Mouse (Mus musculus) liver, embryonic 14.5 days (tissue): ENCODE measurements around the gene Tinf2. TPM values are rescaled to one million over a fixed set of nuclear protein-coding genes. Genes with fewer than 3 reads are reported as not detected.

Experiments
- ATAC-seq: fragments of 200-750 bp; cut with Nextera tagmentation; 2 replicates; pipeline ENCODE4 v1.8.0; 2017; ENCODE audit warnings: moderate number of reproducible peaks, mild to moderate bottlenecking, moderate library complexity; ENCODE audit not compliant: insufficient read depth
- DNase-seq, 3 experiments: peaks; one replicate each; pipeline ENCODE4 v3.0.0-alpha.2; 2012 to 2013; ENCODE audit warnings: low read depth in 3 of 3, low spot score in 3 of 3
- H3K27ac ChIP-seq: fragments of 300-500 bp; sonication (generic); 2 replicates; pipeline ENCODE4 v1.5.1; 2014; ENCODE audit warnings: moderate library complexity, mild to moderate bottlenecking, control low read depth, inconsistent platforms
- H3K27me3 ChIP-seq: fragments of 300-500 bp; sonication (generic); 2 replicates; pipeline ENCODE4 v1.6.1; 2014; ENCODE audit warnings: mild to moderate bottlenecking, low read length, moderate library complexity; ENCODE audit not compliant: control insufficient read depth, insufficient read depth
- H3K36me3 ChIP-seq: fragments of 300-500 bp; sonication (generic); replicated peaks from 2 replicates; pipeline ENCODE4 v1.6.1; 2014; ENCODE audit warnings: low read depth; ENCODE audit not compliant: control insufficient read depth, insufficient read depth
- H3K4me1 ChIP-seq, 2 experiments: fragments of 200-500 bp in 1 of 2; fragments of 300-500 bp in 1 of 2; sonication (generic) in 1 of 2; replicated peaks; 2 replicates each; pipeline ENCODE4 v1.6.1; 2012 to 2014; ENCODE audit warnings: antibody characterized with exemption in 1 of 2, inconsistent platforms in 1 of 2, low read length in 1 of 2; ENCODE audit not compliant: control insufficient read depth in 2 of 2, insufficient read depth in 2 of 2
- H3K4me2 ChIP-seq: fragments of 300-500 bp; sonication (generic); 2 replicates; pipeline ENCODE4 v1.6.1; 2014; ENCODE audit warnings: low read depth, mild to moderate bottlenecking, control low read depth, moderate library complexity
- H3K4me3 ChIP-seq, 2 experiments: fragments of 200-500 bp in 1 of 2; fragments of 300-500 bp in 1 of 2; sonication (generic) in 1 of 2; 2 replicates each; pipeline ENCODE4 v1.5.1; 2012 to 2014; ENCODE audit warnings: low read depth in 2 of 2, low read length in 2 of 2, mild to moderate bottlenecking in 2 of 2, control low read depth in 1 of 2, inconsistent platforms in 1 of 2, moderate library complexity in 1 of 2; ENCODE audit not compliant: insufficient read depth in 1 of 2
- H3K9ac ChIP-seq: fragments of 300-500 bp; sonication (generic); replicated peaks from 2 replicates; pipeline ENCODE4 v1.6.1; 2014; ENCODE audit warnings: mild to moderate bottlenecking, control low read depth, moderate library complexity
- H3K9me3 ChIP-seq: fragments of 300-500 bp; sonication (generic); 2 replicates; pipeline ENCODE4 v1.6.1; 2016; ENCODE audit warnings: low read length, mixed read lengths; ENCODE audit not compliant: control insufficient read depth
- CTCF ChIP-seq: IDR thresholded peaks from 2 replicates; pipeline ENCODE4 v1.5.1; 2016; ENCODE audit warnings: antibody characterized with exemption, low read depth, control low read depth
- EP300 ChIP-seq: IDR thresholded peaks from 2 replicates; pipeline ENCODE4 v1.6.1; 2016; ENCODE audit warnings: antibody characterized with exemption, low read depth
- WGBS: fragments of 180-500 bp; shearing (Covaris S2); extraction: QIAGEN DNeasy Blood & Tissue Kit; methylation state at CpG from one replicate; pipeline ENCODE4 v1.1.7; 2014; ENCODE audit not compliant: insufficient replicate concordance; 5-methylcytosine and 5-hydroxymethylcytosine counted together
- polyA plus RNA-seq, 2 experiments: library from polyadenylated mRNA; depleted of rRNA in 1 of 2; stranded (reverse) in 1 of 2; unstranded in 1 of 2; fragments of >200 nt; fragmentation: Nextera tagmentation in 1 of 2; extraction: Ambion mirVana in 1 of 2; gene quantifications; 2 replicates each; pipeline versions ENCODE4 v1.2.1 to v1.2.3; 2012 to 2014

Tinf2 gene
- polyA plus RNA-seq, 2 experiments: 16.6 to 19.0 TPM

DNA sequence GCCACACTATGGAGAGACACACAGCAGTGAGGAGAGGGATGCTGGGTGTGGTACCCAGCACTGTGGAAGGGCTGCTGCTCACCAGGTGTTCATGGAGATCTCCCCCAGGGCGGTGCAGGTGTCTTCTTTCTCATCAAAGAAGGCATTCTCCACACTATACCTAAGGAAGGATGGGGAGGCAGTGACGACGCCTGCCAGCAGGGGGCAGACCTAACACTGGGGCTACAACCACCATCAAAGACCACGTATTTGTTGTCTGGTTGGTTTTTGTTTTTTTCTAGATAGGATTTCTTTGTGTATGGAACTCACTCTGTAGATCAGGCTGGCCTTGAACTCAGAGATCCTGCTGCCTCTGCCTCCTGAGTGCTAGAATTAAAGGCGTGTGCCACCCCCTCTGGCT, 52.3 kb downstream of the Tinf2 start:
- no peak overlapping the region for H3K27ac ChIP-seq
- peaks cover 0 to 3% of the 10 kb centered on the region in 2 experiments; a peak in 1 of 4 replicates for H3K4me1 ChIP-seq
- peak; percentile 96 for TF ChIP-seq CTCF
- TF ChIP-seq EP300: no peak
- no peaks in the 10 kb centered on the region for H3K9me3 ChIP-seq
- no peak; the same call in 1 of the 2 replicates for ATAC-seq
- DNase-seq: no peak
- no peaks in the 10 kb centered on the region for H3K27me3 ChIP-seq
- H3K36me3 ChIP-seq: peaks cover 35% of the 10 kb centered on the region
- 30% methylated on average over 5 of the region's 5 CpGs for WGBS
- H3K9ac ChIP-seq: no peak overlapping the region
- no peak overlapping the region for H3K4me2 ChIP-seq
- no peak overlapping the region for H3K4me3 ChIP-seq

DNA sequence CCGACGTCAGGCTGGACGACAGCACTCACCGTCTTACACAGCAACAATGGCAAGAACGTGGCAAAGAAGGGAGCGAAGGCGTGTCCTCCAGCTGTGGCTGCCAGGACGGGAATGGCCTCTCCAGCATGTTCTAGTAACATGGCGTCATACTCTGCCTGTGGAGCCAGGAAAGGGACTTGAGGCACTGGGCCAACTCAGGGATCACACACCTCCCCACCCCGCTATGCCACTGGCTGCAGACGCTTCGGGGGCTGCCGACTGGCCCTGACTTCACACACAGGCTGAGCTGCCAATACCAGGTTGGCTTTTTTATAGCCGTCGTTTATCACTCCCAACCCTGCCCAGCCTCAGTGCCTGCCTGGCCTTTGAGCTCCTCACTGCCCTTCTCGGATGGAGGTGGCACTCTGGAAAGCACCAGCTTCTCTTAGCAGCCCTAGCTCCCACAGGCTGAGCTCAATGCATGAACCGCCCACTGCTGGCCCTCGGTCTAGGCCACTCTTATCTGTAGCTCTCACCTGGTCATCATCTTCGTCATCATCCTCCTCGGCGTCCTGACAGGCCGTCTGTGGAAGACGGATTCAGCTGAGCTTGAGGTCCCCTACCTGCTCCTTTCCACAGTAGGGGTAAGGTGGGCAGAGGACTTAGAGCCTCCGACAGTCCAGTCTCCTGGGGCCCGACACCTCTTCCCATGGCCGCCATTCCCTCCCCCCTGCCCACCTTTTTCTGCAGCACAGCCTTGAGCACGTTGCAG, 53.4 kb downstream of the Tinf2 start:
- peaks cover 35% of the 10 kb centered on the region for H3K36me3 ChIP-seq
- no peak overlapping the region for H3K9ac ChIP-seq
- WGBS: 72% methylated on average over 27 of the region's 27 CpGs

More for the DNA sequence above, 53.4 kb downstream of the Tinf2 start:
- Histone ChIP-seq H3K27me3 (no peaks in the 10 kb centered on the region), H3K4me1 (peaks cover 0 to 3% of the 10 kb centered on the region in 2 experiments; a peak in 1 of 4 replicates), H3K9me3 (no peaks in the 10 kb centered on the region), H3K4me3 (no peak overlapping the region), H3K27ac (no peak overlapping the region), H3K4me2 (no peak overlapping the region)
- TF ChIP-seq EP300 (no peak), CTCF (no peak)
- no peak for DNase-seq
- peak; percentile 39; the same call in 1 of the 2 replicates for ATAC-seq

Other genes starting within 250 kb of the Tinf2 start
Only the 30 nearest of the 35 such genes appear.
- gene Cpne6, start 171.4 kb downstream of the Tinf2 start, polyA plus RNA-seq (2012; rRNA removed): 0.05 and 0.06 TPM in 2 replicates
- gene Cpne6, start 171.4 kb downstream of the Tinf2 start, polyA plus RNA-seq (2014; fragmentation: Nextera tagmentation; extraction: Ambion mirVana): not detected in 2 replicates
- not detected in 2 replicates for gene Nrl, start 156.8 kb downstream of the Tinf2 start, polyA plus RNA-seq (2012; rRNA removed)
- gene Nrl, start 156.8 kb downstream of the Tinf2 start, polyA plus RNA-seq (2014; fragmentation: Nextera tagmentation; extraction: Ambion mirVana): not detected in 2 replicates
- 19.6 and 21.9 TPM in 2 replicates for gene Pck2, start 141.6 kb downstream of the Tinf2 start, polyA plus RNA-seq (2012; rRNA removed)
- 15.6 and 20.6 TPM in 2 replicates for gene Pck2, start 141.6 kb downstream of the Tinf2 start, polyA plus RNA-seq (2014; fragmentation: Nextera tagmentation; extraction: Ambion mirVana)
- gene Dcaf11, start 121.8 kb downstream of the Tinf2 start, polyA plus RNA-seq (2012; rRNA removed): 25.4 and 30.9 TPM in 2 replicates
- 47.5 and 51.2 TPM in 2 replicates for gene Dcaf11, start 121.8 kb downstream of the Tinf2 start, polyA plus RNA-seq (2014; fragmentation: Nextera tagmentation; extraction: Ambion mirVana)
- 0.95 and 1.3 TPM in 2 replicates for gene A730061H03Rik, start 121.4 kb downstream of the Tinf2 start, polyA plus RNA-seq (2012; rRNA removed)
- gene A730061H03Rik, start 121.4 kb downstream of the Tinf2 start, polyA plus RNA-seq (2014; fragmentation: Nextera tagmentation; extraction: Ambion mirVana): 1.8 and 2.1 TPM in 2 replicates
- 0.19 and 0.38 TPM in 2 replicates for gene Fitm1, start 106.2 kb downstream of the Tinf2 start, polyA plus RNA-seq (2012; rRNA removed)
- 0.37 and 0.58 TPM in 2 replicates for gene Fitm1, start 106.2 kb downstream of the Tinf2 start, polyA plus RNA-seq (2014; fragmentation: Nextera tagmentation; extraction: Ambion mirVana)
- gene Psme1, start 103.7 kb downstream of the Tinf2 start, polyA plus RNA-seq (2012; rRNA removed): 32.0 and 51.1 TPM in 2 replicates
- 99.9 and 103 TPM in 2 replicates for gene Psme1, start 103.7 kb downstream of the Tinf2 start, polyA plus RNA-seq (2014; fragmentation: Nextera tagmentation; extraction: Ambion mirVana)
- gene Emc9, start 96.5 kb downstream of the Tinf2 start, polyA plus RNA-seq (2012; rRNA removed): 19.2 and 20.3 TPM in 2 replicates
- gene Emc9, start 96.5 kb downstream of the Tinf2 start, polyA plus RNA-seq (2014; fragmentation: Nextera tagmentation; extraction: Ambion mirVana): 32.8 and 33.0 TPM in 2 replicates
- gene Psme2, start 90.7 kb downstream of the Tinf2 start, polyA plus RNA-seq (2012; rRNA removed): 36.2 and 56.0 TPM in 2 replicates
- gene Psme2, start 90.7 kb downstream of the Tinf2 start, polyA plus RNA-seq (2014; fragmentation: Nextera tagmentation; extraction: Ambion mirVana): 181 and 190 TPM in 2 replicates
- 6.2 and 6.5 TPM in 2 replicates for gene Rnf31, start 90.1 kb downstream of the Tinf2 start, polyA plus RNA-seq (2012; rRNA removed)
- 6.6 and 7.6 TPM in 2 replicates for gene Rnf31, start 90.1 kb downstream of the Tinf2 start, polyA plus RNA-seq (2014; fragmentation: Nextera tagmentation; extraction: Ambion mirVana)
- 13.5 and 15.1 TPM in 2 replicates for gene Irf9, start 78.2 kb downstream of the Tinf2 start, polyA plus RNA-seq (2012; rRNA removed)
- gene Irf9, start 78.2 kb downstream of the Tinf2 start, polyA plus RNA-seq (2014; fragmentation: Nextera tagmentation; extraction: Ambion mirVana): 11.2 and 13.8 TPM in 2 replicates
- 1.7 and 1.9 TPM in 2 replicates for gene Rec8, start 63.8 kb downstream of the Tinf2 start, polyA plus RNA-seq (2012; rRNA removed)
- gene Rec8, start 63.8 kb downstream of the Tinf2 start, polyA plus RNA-seq (2014; fragmentation: Nextera tagmentation; extraction: Ambion mirVana): 0.87 and 1.0 TPM in 2 replicates
- gene Ipo4, start 45.9 kb downstream of the Tinf2 start, polyA plus RNA-seq (2012; rRNA removed): 13.5 and 27.6 TPM in 2 replicates
- gene Ipo4, start 45.9 kb downstream of the Tinf2 start, polyA plus RNA-seq (2014; fragmentation: Nextera tagmentation; extraction: Ambion mirVana): 22.6 and 27.9 TPM in 2 replicates
- gene Gm49378, start 43.9 kb downstream of the Tinf2 start, polyA plus RNA-seq (2012; rRNA removed): 2.0 and 3.4 TPM in 2 replicates
- 2.0 and 2.9 TPM in 2 replicates for gene Gm49378, start 43.9 kb downstream of the Tinf2 start, polyA plus RNA-seq (2014; fragmentation: Nextera tagmentation; extraction: Ambion mirVana)
- 26.4 and 33.2 TPM in 2 replicates for gene Tm9sf1, start 38.0 kb downstream of the Tinf2 start, polyA plus RNA-seq (2012; rRNA removed)
- gene Tm9sf1, start 38.0 kb downstream of the Tinf2 start, polyA plus RNA-seq (2014; fragmentation: Nextera tagmentation; extraction: Ambion mirVana): 42.8 and 45.4 TPM in 2 replicates
- 0.34 and 0.39 TPM in 2 replicates for gene Tssk4, start 31.6 kb downstream of the Tinf2 start, polyA plus RNA-seq (2012; rRNA removed)
- 0.19 and 0.23 TPM in 2 replicates for gene Tssk4, start 31.6 kb downstream of the Tinf2 start, polyA plus RNA-seq (2014; fragmentation: Nextera tagmentation; extraction: Ambion mirVana)
- 11.6 and 13.4 TPM in 2 replicates for gene Mdp1, start 21.3 kb downstream of the Tinf2 start, polyA plus RNA-seq (2012; rRNA removed)
- gene Mdp1, start 21.3 kb downstream of the Tinf2 start, polyA plus RNA-seq (2014; fragmentation: Nextera tagmentation; extraction: Ambion mirVana): 15.5 and 16.6 TPM in 2 replicates
- 10.6 and 14.1 TPM in 2 replicates for gene Gmpr2, start 9.9 kb downstream of the Tinf2 start, polyA plus RNA-seq (2012; rRNA removed)
- gene Gmpr2, start 9.9 kb downstream of the Tinf2 start, polyA plus RNA-seq (2014; fragmentation: Nextera tagmentation; extraction: Ambion mirVana): 17.9 and 18.2 TPM in 2 replicates
- gene Nedd8, start 9.7 kb downstream of the Tinf2 start, polyA plus RNA-seq (2012; rRNA removed): 101 and 168 TPM in 2 replicates
- 279 and 286 TPM in 2 replicates for gene Nedd8, start 9.7 kb downstream of the Tinf2 start, polyA plus RNA-seq (2014; fragmentation: Nextera tagmentation; extraction: Ambion mirVana)
- gene Tgm1, start 32.1 kb upstream of the Tinf2 start, polyA plus RNA-seq (2012; rRNA removed): 2.0 and 2.4 TPM in 2 replicates
- 2.0 and 2.3 TPM in 2 replicates for gene Tgm1, start 32.1 kb upstream of the Tinf2 start, polyA plus RNA-seq (2014; fragmentation: Nextera tagmentation; extraction: Ambion mirVana)
- 10.9 and 12.8 TPM in 2 replicates for gene Rabggta, start 40.4 kb upstream of the Tinf2 start, polyA plus RNA-seq (2012; rRNA removed)
- 7.4 and 8.1 TPM in 2 replicates for gene Rabggta, start 40.4 kb upstream of the Tinf2 start, polyA plus RNA-seq (2014; fragmentation: Nextera tagmentation; extraction: Ambion mirVana)
- gene Dhrs1, start 63.9 kb upstream of the Tinf2 start, polyA plus RNA-seq (2012; rRNA removed): 21.2 and 31.0 TPM in 2 replicates
- gene Dhrs1, start 63.9 kb upstream of the Tinf2 start, polyA plus RNA-seq (2014; fragmentation: Nextera tagmentation; extraction: Ambion mirVana): 34.4 and 40.4 TPM in 2 replicates
- gene Nop9, start 63.9 kb upstream of the Tinf2 start, polyA plus RNA-seq (2012; rRNA removed): 13.1 and 13.2 TPM in 2 replicates
- gene Nop9, start 63.9 kb upstream of the Tinf2 start, polyA plus RNA-seq (2014; fragmentation: Nextera tagmentation; extraction: Ambion mirVana): 20.8 and 27.5 TPM in 2 replicates
- gene Cideb, start 76.6 kb upstream of the Tinf2 start, polyA plus RNA-seq (2012; rRNA removed): 37.3 and 42.1 TPM in 2 replicates
- 40.0 and 42.8 TPM in 2 replicates for gene Cideb, start 76.6 kb upstream of the Tinf2 start, polyA plus RNA-seq (2014; fragmentation: Nextera tagmentation; extraction: Ambion mirVana)
- 0.65 and 0.67 TPM in 2 replicates for gene Ltb4r2, start 79.6 kb upstream of the Tinf2 start, polyA plus RNA-seq (2012; rRNA removed)
- gene Ltb4r2, start 79.6 kb upstream of the Tinf2 start, polyA plus RNA-seq (2014; fragmentation: Nextera tagmentation; extraction: Ambion mirVana): 0.39 and 0.67 TPM in 2 replicates
- 2.9 and 3.3 TPM in 2 replicates for gene Ltb4r1, start 84.1 kb upstream of the Tinf2 start, polyA plus RNA-seq (2012; rRNA removed)
- gene Ltb4r1, start 84.1 kb upstream of the Tinf2 start, polyA plus RNA-seq (2014; fragmentation: Nextera tagmentation; extraction: Ambion mirVana): 1.7 and 2.7 TPM in 2 replicates
- 0.88 and 1.0 TPM in 2 replicates for gene Adcy4, start 102.3 kb upstream of the Tinf2 start, polyA plus RNA-seq (2012; rRNA removed)
- gene Adcy4, start 102.3 kb upstream of the Tinf2 start, polyA plus RNA-seq (2014; fragmentation: Nextera tagmentation; extraction: Ambion mirVana): 0.66 and 1.2 TPM in 2 replicates
- 13.1 and 15.1 TPM in 2 replicates for gene Ripk3, start 107.0 kb upstream of the Tinf2 start, polyA plus RNA-seq (2012; rRNA removed)
- 18.2 and 22.0 TPM in 2 replicates for gene Ripk3, start 107.0 kb upstream of the Tinf2 start, polyA plus RNA-seq (2014; fragmentation: Nextera tagmentation; extraction: Ambion mirVana)
- 0.89 and 1.0 TPM in 2 replicates for gene Nfatc4, start 141.3 kb upstream of the Tinf2 start, polyA plus RNA-seq (2012; rRNA removed)
- 0.33 and 0.66 TPM in 2 replicates for gene Nfatc4, start 141.3 kb upstream of the Tinf2 start, polyA plus RNA-seq (2014; fragmentation: Nextera tagmentation; extraction: Ambion mirVana)
- gene Nynrin, start 172.2 kb upstream of the Tinf2 start, polyA plus RNA-seq (2012; rRNA removed): 1.7 and 1.9 TPM in 2 replicates
- gene Nynrin, start 172.2 kb upstream of the Tinf2 start, polyA plus RNA-seq (2014; fragmentation: Nextera tagmentation; extraction: Ambion mirVana): 1.2 and 1.4 TPM in 2 replicates